Mouse (Mus musculus) midbrain, embryonic 16.5 days (tissue): Measurements from ENCODE around the gene Mettl27. TPM values are rescaled to one million over a fixed set of nuclear protein-coding genes. Genes with fewer than 3 reads are reported as not detected.

Experiments used
- ATAC-seq: fragments of 200-750 bp; cut with Nextera tagmentation; 2 replicates; pipeline ENCODE4 v1.8.0; 2017; ENCODE audit warnings: moderate TSS enrichment
- H3K27ac ChIP-seq: fragments of 300-500 bp; sonication (generic); 2 replicates; pipeline ENCODE4 v1.5.1; 2014; ENCODE audit warnings: mild to moderate bottlenecking, low read length, mixed read lengths
- H3K27me3 ChIP-seq: fragments of 300-500 bp; sonication (generic); 2 replicates; pipeline ENCODE4 v1.6.1; 2014; ENCODE audit warnings: low read depth, low read length, mixed read lengths; ENCODE audit not compliant: control insufficient read depth, insufficient read depth
- H3K36me3 ChIP-seq: fragments of 300-500 bp; sonication (generic); 2 replicates; pipeline ENCODE4 v1.6.1; 2014; ENCODE audit warnings: mild to moderate bottlenecking, low read length, moderate library complexity, mixed read lengths; ENCODE audit not compliant: control insufficient read depth, insufficient read depth
- H3K4me1 ChIP-seq: fragments of 300-500 bp; sonication (generic); 2 replicates; pipeline ENCODE4 v1.6.1; 2014; ENCODE audit warnings: mild to moderate bottlenecking, low read length, mixed read lengths; ENCODE audit not compliant: control insufficient read depth, insufficient read depth
- H3K4me2 ChIP-seq: fragments of 300-500 bp; sonication (generic); 2 replicates; pipeline ENCODE4 v1.6.1; 2014; ENCODE audit warnings: mild to moderate bottlenecking, low read length, mixed read lengths
- H3K4me3 ChIP-seq: fragments of 300-500 bp; sonication (generic); 2 replicates; pipeline ENCODE4 v1.5.1; 2014; ENCODE audit warnings: low read depth, mild to moderate bottlenecking, low read length, moderate library complexity, mixed read lengths
- H3K9ac ChIP-seq: fragments of 300-500 bp; sonication (generic); 2 replicates; pipeline ENCODE4 v1.6.1; 2014; ENCODE audit warnings: low read depth, low read length, mixed read lengths
- H3K9me3 ChIP-seq: fragments of 300-500 bp; sonication (generic); replicated peaks from 2 replicates; pipeline ENCODE4 v1.6.1; 2014; ENCODE audit warnings: mild to moderate bottlenecking, low read length, mixed read lengths; ENCODE audit not compliant: control insufficient read depth, poor library complexity, severe bottlenecking
- WGBS: fragments of 180-500 bp; shearing (Covaris S2); extraction: QIAGEN DNeasy Blood & Tissue Kit; methylation state at CpG from one replicate; pipeline ENCODE4 v1.1.7; 2014; 5-methylcytosine and 5-hydroxymethylcytosine counted together
- polyA plus RNA-seq: library from polyadenylated mRNA; unstranded; fragments of >200 nt; fragmentation: Nextera tagmentation; extraction: Ambion mirVana; gene quantifications from 2 replicates; pipeline ENCODE4 v1.2.1, GENCODE M21; 2015

The Mettl27 gene
- polyA plus RNA-seq, 1 experiment from 2014 or later = 6.4 TPM

DNA sequence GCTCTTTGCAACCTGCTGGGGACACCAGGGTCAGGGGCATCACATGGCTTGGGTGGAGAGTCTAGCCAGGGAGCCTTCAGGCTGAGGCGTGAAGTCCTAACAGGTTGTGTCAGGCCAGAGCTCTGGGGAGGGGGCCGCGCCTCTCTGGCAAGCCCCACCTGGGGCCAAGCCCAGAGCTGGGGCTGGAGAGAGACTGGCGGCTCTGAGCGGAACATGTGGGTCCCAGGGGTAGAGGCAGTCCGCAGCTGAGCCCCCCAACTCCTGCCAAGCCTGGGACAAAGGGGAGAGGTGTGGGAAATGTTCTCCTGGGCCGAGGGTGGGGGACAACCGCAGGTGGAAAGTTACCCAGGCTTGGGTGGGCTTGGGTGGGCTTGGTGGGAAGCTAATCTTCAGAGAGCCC lies 35.2 kb upstream of the Mettl27 start:
- Histone ChIP-seq H3K9ac (no peak overlapping the region), H3K36me3 (no peaks in the 10 kb centered on the region), H3K9me3 (no peaks in the 10 kb centered on the region), H3K27ac (no peak overlapping the region), H3K27me3 (no peaks in the 10 kb centered on the region), H3K4me1 (peaks cover 2% of the 10 kb centered on the region; the same call in 1 of the 2 replicates), H3K4me3 (no peak overlapping the region), H3K4me2 (no peak overlapping the region)
- WGBS = 83% methylated on average over 8 of the region's 8 CpGs
- no peak for ATAC-seq

DNA sequence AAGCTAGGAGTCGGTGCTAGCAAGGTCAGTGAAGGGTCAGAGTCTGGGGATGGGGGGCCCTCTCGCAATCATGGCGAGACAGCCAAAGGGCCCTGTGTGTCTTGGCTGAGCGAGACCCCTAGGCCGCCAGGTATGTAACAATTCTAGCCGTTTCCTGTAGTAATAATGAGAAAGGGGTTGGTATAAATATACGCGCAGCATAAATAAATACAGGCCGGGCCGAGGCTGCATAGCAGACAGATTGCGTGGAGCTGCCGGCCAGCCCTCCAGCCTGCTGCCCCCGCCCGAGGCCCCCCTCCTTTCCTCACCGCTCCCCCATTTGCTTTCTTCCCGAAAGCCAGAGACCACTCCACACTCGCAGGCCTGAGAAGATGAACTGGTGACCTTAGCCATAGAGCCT lies 34.6 kb upstream of the Mettl27 start:
- no peak for ATAC-seq
- H3K4me3 ChIP-seq = no peak overlapping the region
- H3K9me3 ChIP-seq = no peaks in the 10 kb centered on the region
- WGBS = 84% methylated on average over 17 of the region's 17 CpGs
- no peaks in the 10 kb centered on the region for H3K27me3 ChIP-seq
- no peak overlapping the region for H3K4me2 ChIP-seq
- H3K27ac ChIP-seq = no peak overlapping the region
- H3K4me1 ChIP-seq = peaks cover 2% of the 10 kb centered on the region; the same call in 1 of the 2 replicates
- H3K9ac ChIP-seq = no peak overlapping the region
- no peaks in the 10 kb centered on the region for H3K36me3 ChIP-seq

DNA sequence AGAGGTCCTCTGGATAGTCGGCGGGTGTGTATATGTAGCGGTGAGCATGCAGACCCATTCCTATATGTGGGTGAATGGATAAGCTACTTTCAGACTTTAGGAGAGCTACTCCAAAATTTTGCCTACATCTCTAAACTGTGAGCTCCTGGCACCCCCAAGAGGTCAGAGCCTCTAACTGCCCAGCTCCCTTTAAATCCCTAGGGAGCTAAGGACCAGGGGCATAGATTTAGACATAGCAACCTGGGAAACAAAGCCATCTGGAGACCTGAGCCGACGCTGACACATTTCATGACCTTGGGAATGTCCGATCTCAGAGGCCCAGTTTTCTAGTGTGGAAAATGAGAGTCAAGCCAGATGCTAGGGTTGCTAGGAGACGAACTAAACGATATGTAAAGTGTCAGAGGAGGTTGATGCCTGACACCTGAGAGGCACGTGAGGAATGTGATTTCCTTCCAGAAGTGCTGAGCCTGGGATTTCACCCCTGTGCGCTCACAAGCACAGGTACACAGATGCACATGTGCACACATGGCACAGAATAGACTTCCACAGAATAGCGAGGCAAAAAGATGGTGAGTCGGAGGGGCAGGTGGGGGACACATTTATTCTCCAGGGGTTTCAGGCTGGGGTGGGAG lies 31.0 kb upstream of the Mettl27 start:
- no peak overlapping the region for H3K4me2 ChIP-seq
- WGBS = 44% methylated on average over 12 of the region's 12 CpGs
- H3K27me3 ChIP-seq = no peaks in the 10 kb centered on the region
- H3K9me3 ChIP-seq = no peaks in the 10 kb centered on the region
- H3K9ac ChIP-seq = no peak overlapping the region
- H3K27ac ChIP-seq = no peak overlapping the region
- H3K4me1 ChIP-seq = peaks cover 2% of the 10 kb centered on the region; the same call in 1 of the 2 replicates
- ATAC-seq = peak; percentile 68
- no peaks in the 10 kb centered on the region for H3K36me3 ChIP-seq
- H3K4me3 ChIP-seq = no peak overlapping the region

DNA sequence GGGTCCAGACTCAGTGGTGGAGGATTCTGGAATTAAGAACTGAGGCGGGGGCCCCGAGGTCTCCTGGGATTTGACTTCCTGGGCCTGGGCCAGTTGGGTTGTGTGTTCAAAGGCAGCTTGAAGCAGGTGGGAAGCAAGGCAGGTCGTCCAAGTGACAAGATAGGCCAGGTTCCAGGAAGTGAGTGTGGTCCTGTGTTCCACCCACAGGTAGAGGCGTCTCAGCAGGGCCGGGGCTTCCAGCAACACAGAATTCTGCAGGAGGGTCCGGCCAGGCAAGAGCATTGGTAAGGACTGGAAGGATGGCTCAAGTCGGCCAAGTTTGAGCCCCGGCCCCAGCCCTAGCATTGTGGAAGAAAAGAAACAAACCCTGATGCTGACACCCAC lies 30.5 kb upstream of the Mettl27 start:
- Histone ChIP-seq H3K27me3 (no peaks in the 10 kb centered on the region), H3K9ac (no peak overlapping the region), H3K4me2 (no peak overlapping the region), H3K4me3 (no peak overlapping the region), H3K9me3 (no peaks in the 10 kb centered on the region), H3K27ac (no peak overlapping the region), H3K4me1 (peaks cover 2% of the 10 kb centered on the region; the same call in 1 of the 2 replicates), H3K36me3 (no peaks in the 10 kb centered on the region)
- ATAC-seq = no peak
- 75% methylated on average over 8 of the region's 8 CpGs for WGBS

DNA sequence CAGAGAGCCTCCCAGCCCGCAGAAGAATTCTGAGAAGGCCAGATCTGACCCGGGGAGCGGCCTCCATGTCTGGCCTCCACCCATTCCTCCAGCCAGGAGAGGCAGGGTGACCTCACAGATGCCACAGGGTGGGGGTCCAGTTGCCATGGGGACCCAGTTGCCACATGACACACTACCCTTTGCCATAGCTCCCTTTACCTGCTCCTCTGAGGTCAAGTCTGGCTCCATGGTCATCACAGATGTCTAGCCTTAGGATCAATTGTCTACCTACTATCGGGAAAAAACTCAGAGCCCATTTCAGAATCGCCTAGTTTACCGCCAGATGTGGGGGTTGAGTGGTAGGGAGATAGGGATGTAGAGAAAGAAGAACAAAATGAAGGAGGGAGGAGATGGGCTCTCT lies 25.5 kb upstream of the Mettl27 start, which contains the start of gene Tmem270:
Tmem270 (minus strand) TSS at position 101 of the 400 bp plus-strand sequence.
- Histone ChIP-seq H3K27me3 (no peaks in the 10 kb centered on the region), H3K9ac (no peak within 1 kb of the TSS), H3K4me2 (no peak within 1 kb of the TSS), H3K4me3 (no peak within 1 kb of the TSS), H3K36me3 (no peaks in the 10 kb centered on the region), H3K27ac (no peak within 1 kb of the TSS), H3K9me3 (no peaks in the 10 kb centered on the region), H3K4me1 (no peaks in the 10 kb centered on the region; the same call in 1 of the 2 replicates)
- WGBS = 72% methylated on average over 6 of the region's 6 CpGs
- no peak for ATAC-seq

DNA sequence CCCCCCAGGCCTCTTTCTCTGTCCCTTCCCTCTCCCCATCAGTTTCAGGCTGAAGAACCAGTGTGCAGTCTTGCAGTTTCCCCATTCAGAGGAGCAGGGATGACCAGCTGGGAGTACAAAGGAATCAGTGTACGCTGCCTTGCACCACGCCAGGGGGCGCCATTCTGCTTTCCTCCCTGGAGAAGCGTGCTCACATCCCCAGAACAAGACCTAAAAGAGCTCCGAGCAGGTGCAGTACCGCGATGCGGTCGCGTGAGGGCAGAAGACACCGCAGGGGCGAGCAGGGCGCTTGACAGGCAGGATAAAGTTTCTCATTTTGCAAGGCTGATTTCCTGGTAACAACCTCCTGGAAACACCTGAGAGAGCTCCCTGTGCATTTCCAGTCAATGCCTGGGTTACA lies 25.0 kb upstream of the Mettl27 start:
- Histone ChIP-seq H3K4me1 (no peaks in the 10 kb centered on the region; the same call in 1 of the 2 replicates), H3K36me3 (no peaks in the 10 kb centered on the region), H3K4me3 (no peak overlapping the region), H3K4me2 (no peak overlapping the region), H3K27me3 (no peaks in the 10 kb centered on the region), H3K9me3 (no peaks in the 10 kb centered on the region), H3K27ac (no peak overlapping the region), H3K9ac (no peak overlapping the region)
- peak; percentile 45; the same call in 1 of the 2 replicates for ATAC-seq
- 1% methylated on average over 13 of the region's 13 CpGs for WGBS

DNA sequence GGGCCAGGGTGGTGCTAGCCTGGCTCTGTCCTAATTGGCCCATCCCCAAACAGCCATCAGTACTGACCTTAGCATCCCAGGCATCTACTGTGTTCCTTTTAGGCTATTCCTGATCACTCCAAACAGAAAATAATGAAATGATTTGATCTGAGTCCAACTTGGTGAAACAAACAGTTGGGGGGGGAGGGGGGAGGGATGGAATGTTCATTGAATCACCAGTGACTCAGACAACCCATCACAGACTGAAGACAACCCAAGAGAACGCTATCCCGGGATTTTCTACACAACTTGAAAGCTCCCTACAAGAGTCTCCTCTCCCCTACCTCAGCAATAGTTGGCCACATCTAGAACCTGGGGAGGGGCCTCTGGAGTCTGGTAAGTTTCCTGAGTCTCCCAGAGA lies 20.3 kb upstream of the Mettl27 start:
- Histone ChIP-seq H3K36me3 (no peaks in the 10 kb centered on the region), H3K27me3 (no peaks in the 10 kb centered on the region), H3K4me2 (no peak overlapping the region), H3K4me3 (no peak overlapping the region), H3K4me1 (no peaks in the 10 kb centered on the region; the same call in 1 of the 2 replicates), H3K9ac (no peak overlapping the region), H3K9me3 (no peaks in the 10 kb centered on the region), H3K27ac (no peak overlapping the region)
- 95% methylated on average over 2 of the region's 2 CpGs for WGBS
- no peak for ATAC-seq

DNA sequence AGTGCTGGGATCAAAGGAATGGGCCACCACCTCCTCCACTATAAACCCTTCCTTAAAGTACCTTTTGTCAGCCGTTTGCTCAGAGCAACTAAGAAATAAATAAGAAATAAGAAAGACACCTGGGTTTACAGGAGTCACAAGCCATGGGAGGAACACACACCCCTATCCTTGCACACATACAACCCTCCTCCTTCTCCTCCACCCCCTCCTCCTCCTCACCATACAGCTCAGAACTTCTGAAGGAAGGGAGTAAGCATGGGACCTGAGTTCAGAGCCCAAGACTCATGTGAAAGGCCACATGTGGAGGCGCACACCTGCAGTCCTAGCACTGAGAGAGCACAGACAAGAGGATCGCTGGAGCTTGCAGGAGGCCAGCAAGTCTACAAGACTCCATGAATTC lies 18.8 kb upstream of the Mettl27 start:
- Histone ChIP-seq H3K27me3 (no peaks in the 10 kb centered on the region), H3K9me3 (no peaks in the 10 kb centered on the region), H3K27ac (no peak overlapping the region), H3K4me2 (no peak overlapping the region), H3K9ac (no peak overlapping the region), H3K4me3 (no peak overlapping the region), H3K36me3 (no peaks in the 10 kb centered on the region), H3K4me1 (no peaks in the 10 kb centered on the region)
- no peak for ATAC-seq
- 76% methylated on average over 3 of the region's 3 CpGs for WGBS

DNA sequence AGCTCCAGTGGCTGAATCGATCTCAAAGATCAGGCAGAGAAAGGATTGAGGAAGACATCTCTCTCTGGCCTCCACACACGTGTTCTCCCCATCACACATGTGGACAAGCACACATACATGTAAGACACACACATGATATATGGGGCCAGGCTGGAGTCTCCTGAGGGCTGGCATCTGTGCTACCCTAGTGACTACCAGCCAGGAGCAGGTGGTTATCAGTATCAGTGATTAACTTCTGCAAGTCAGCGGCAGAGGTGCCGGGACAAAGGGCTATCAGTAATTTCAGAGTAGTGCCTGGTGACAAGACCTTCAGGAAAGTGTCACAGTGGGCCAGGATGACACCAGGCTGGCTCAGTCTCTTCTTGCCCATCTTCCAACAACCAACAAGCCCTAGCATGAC lies 18.4 kb upstream of the Mettl27 start:
- H3K36me3 ChIP-seq = no peaks in the 10 kb centered on the region
- no peaks in the 10 kb centered on the region for H3K9me3 ChIP-seq
- H3K4me3 ChIP-seq = no peak overlapping the region
- H3K27me3 ChIP-seq = no peaks in the 10 kb centered on the region
- 87% methylated on average over 4 of the region's 4 CpGs for WGBS
- no peak overlapping the region for H3K9ac ChIP-seq
- ATAC-seq = no peak
- H3K4me1 ChIP-seq = no peaks in the 10 kb centered on the region
- no peak overlapping the region for H3K27ac ChIP-seq
- no peak overlapping the region for H3K4me2 ChIP-seq
